Mouse (Mus musculus) midbrain, embryonic 14.5 days (tissue): ENCODE data around the gene Ctsr. TPM values are rescaled to one million over a fixed set of nuclear protein-coding genes. Genes with fewer than 3 reads are reported as not detected.
"Not testable (repeated sequence)": the region's sequence is repeated elsewhere in the genome, so short reads cannot be mapped to it uniquely, and the experiment has no call there.

ENCODE experiments used
- ATAC-seq: fragments of 200-750 bp; cut with Nextera tagmentation; 2 replicates; pipeline ENCODE4 v1.8.0; 2017; ENCODE audit warnings: moderate number of reproducible peaks, moderate library complexity; ENCODE audit not compliant: low FRiP score, low TSS enrichment
- DNase-seq: peaks from one replicate; pipeline ENCODE4 v3.0.0-alpha.2; 2015
- H3K27ac ChIP-seq: fragments of 300-500 bp; sonication (generic); replicated peaks from 2 replicates; pipeline ENCODE4 v1.5.1; 2014; ENCODE audit warnings: mild to moderate bottlenecking, low read depth, low read length, moderate library complexity
- H3K27me3 ChIP-seq: fragments of 300-500 bp; sonication (generic); 2 replicates; pipeline ENCODE4 v1.6.1; 2014; ENCODE audit warnings: low read length, control low read depth, mixed read lengths; ENCODE audit not compliant: control insufficient read depth, insufficient read depth
- H3K36me3 ChIP-seq: fragments of 300-500 bp; sonication (generic); 2 replicates; pipeline ENCODE4 v1.6.1; 2014; ENCODE audit warnings: low read length, control low read depth; ENCODE audit not compliant: control insufficient read depth, insufficient read depth
- H3K4me1 ChIP-seq: fragments of 300-500 bp; sonication (generic); 2 replicates; pipeline ENCODE4 v1.6.1; 2014; ENCODE audit warnings: mild to moderate bottlenecking, antibody characterized with exemption, low read length, control low read depth; ENCODE audit not compliant: control insufficient read depth, insufficient read depth
- H3K4me2 ChIP-seq: fragments of 300-500 bp; sonication (generic); 2 replicates; pipeline ENCODE4 v1.6.1; 2014; ENCODE audit warnings: mild to moderate bottlenecking, low read length, moderate library complexity
- H3K4me3 ChIP-seq: fragments of 300-500 bp; sonication (generic); replicated peaks from 2 replicates; pipeline ENCODE4 v1.5.1; 2014; ENCODE audit warnings: low read depth, low read length
- H3K9ac ChIP-seq: fragments of 300-500 bp; sonication (generic); replicated peaks from 2 replicates; pipeline ENCODE4 v1.6.1; 2014; ENCODE audit warnings: mild to moderate bottlenecking, low read length, moderate library complexity
- H3K9me3 ChIP-seq: fragments of 300-500 bp; sonication (generic); 2 replicates; pipeline ENCODE4 v1.6.1; 2016; ENCODE audit warnings: low read length, control low read depth, mixed read lengths; ENCODE audit not compliant: control insufficient read depth
- WGBS: fragments of 180-500 bp; shearing (Covaris S2); extraction: QIAGEN DNeasy Blood & Tissue Kit; methylation state at CpG from one replicate; pipeline ENCODE4 v1.1.7; 2014; 5-methylcytosine and 5-hydroxymethylcytosine counted together
- polyA plus RNA-seq: library from polyadenylated mRNA; unstranded; fragments of >200 nt; fragmentation: Nextera tagmentation; extraction: Ambion mirVana; gene quantifications from 2 replicates; pipeline ENCODE4 v1.2.1, GENCODE M21; 2014

The Ctsr gene
- polyA plus RNA-seq, result not detected in 2 replicates

- no peak within 1 kb of the TSS for H3K9ac ChIP-seq
- 84% methylated on average over 1 of the region's 1 CpGs for WGBS
- peaks cover 41% of the 10 kb centered on the region for H3K9me3 ChIP-seq
- ATAC-seq (no peak), DNase-seq (no peak)
- no peaks in the 10 kb centered on the region for H3K27me3 ChIP-seq
- H3K27ac ChIP-seq, result no peak within 1 kb of the TSS
- H3K4me3 ChIP-seq, result no peak within 1 kb of the TSS
- H3K4me1 ChIP-seq, result no peaks in the 10 kb centered on the region
- H3K4me2 ChIP-seq, result no peak within 1 kb of the TSS
- H3K36me3 ChIP-seq, result no peaks in the 10 kb centered on the region
These were observed at the start of gene Ctsr for GRCm38 (mm10) chr13:61164156-61164555. Gene Ctsr, minus strand, starts transcription at chr13:61164256.

DNA sequence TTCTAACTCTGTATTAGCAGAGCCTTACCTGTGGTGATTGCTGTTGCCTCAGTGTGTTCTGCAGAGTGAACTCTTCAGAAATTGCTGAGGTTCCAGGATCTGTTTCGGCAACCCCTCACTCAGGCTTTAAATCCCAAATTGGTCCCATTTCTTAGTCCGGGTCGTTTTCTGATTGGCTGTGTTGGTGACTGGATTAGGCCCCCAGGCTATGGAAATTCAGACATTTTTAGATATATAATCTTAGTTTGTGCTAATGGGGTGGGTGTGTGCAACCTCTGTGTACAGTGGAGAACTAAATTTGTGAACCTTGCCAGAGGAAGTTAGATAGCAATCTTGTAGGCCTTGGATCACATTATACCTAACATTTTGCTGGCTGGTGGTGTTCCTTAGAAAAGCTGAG lies 39.3 kb upstream of the Ctsr start, which contains the start of gene Cts6:
Gene Cts6, minus strand, starts transcription at position 101 of the 400 bp plus-strand sequence.
- H3K36me3 ChIP-seq, result no peaks in the 10 kb centered on the region
- H3K4me3 ChIP-seq, result no peak within 1 kb of the TSS
- H3K9me3 ChIP-seq, result peaks cover 57% of the 10 kb centered on the region
- no peaks in the 10 kb centered on the region for H3K4me1 ChIP-seq
- 90% methylated on average over 3 of the region's 3 CpGs for WGBS
- DNase-seq (no peak), ATAC-seq (no peak)
- no peak within 1 kb of the TSS for H3K9ac ChIP-seq
- no peak within 1 kb of the TSS for H3K27ac ChIP-seq
- H3K4me2 ChIP-seq, result no peak within 1 kb of the TSS
- no peaks in the 10 kb centered on the region for H3K27me3 ChIP-seq

GRCm38 (mm10) chr13:61185151-61185933 lies 21.3 kb upstream of the Ctsr start:
- H3K27ac ChIP-seq, H3K4me3 ChIP-seq, ATAC-seq, H3K9me3 ChIP-seq, H3K27me3 ChIP-seq, H3K36me3 ChIP-seq, H3K4me2 ChIP-seq, DNase-seq, H3K4me1 ChIP-seq, H3K9ac ChIP-seq: not testable (repeated sequence)
- WGBS, result 77% methylated on average over 5 of the region's 5 CpGs

DNA sequence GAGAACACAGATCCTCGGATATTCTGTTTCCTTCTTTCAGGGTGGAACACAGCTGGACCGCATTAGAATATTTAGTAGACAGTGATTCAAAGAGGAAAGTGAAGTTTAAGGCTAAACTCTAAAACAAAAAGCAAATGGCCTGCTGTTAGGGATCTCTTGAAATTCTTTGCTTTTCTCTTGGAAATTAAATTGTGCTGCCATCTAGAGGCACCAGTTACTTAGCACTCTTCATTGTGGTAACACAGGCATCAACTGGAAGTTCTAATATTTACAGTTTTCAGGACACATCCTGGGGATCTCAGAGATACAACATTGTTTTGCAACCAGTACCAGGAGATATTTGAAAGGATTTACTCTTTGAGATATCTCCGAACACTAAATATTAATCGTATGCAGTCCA lies 566 bp upstream of the Ctsr start:
- ATAC-seq (no peak), DNase-seq (no peak)
- Histone ChIP-seq H3K9ac (no peak overlapping the region), H3K27me3 (no peaks in the 10 kb centered on the region), H3K4me2 (no peak overlapping the region), H3K4me3 (no peak overlapping the region), H3K9me3 (peaks cover 41% of the 10 kb centered on the region), H3K4me1 (no peaks in the 10 kb centered on the region), H3K36me3 (no peaks in the 10 kb centered on the region), H3K27ac (no peak overlapping the region)
- 83% methylated on average over 4 of the region's 4 CpGs for WGBS

Other genes with a start within 250 kb of the Ctsr start
- not detected in 2 replicates for gene Gm49393, start 228.7 kb downstream of the Ctsr start, polyA plus RNA-seq
- gene Gm49391, start 227.7 kb downstream of the Ctsr start, polyA plus RNA-seq, result 0.26 and 0.76 TPM in 2 replicates
- 11.1 and 15.6 TPM in 2 replicates for gene Ctla2a, start 227.6 kb downstream of the Ctsr start, polyA plus RNA-seq
- not detected in 2 replicates for gene Tpbpa, start 222.3 kb downstream of the Ctsr start, polyA plus RNA-seq
- not detected in 2 replicates for gene Ctsj, start 158.3 kb downstream of the Ctsr start, polyA plus RNA-seq
- not detected in 2 replicates for gene Ctsq, start 123.6 kb downstream of the Ctsr start, polyA plus RNA-seq
- not detected in 2 replicates for gene Cts6, start 39.2 kb upstream of the Ctsr start, polyA plus RNA-seq
- gene Cts8, start 91.1 kb upstream of the Ctsr start, polyA plus RNA-seq, result not detected in 2 replicates
- gene Gm49398, start 124.6 kb upstream of the Ctsr start, polyA plus RNA-seq, result not detected in 2 replicates
- gene Cts7, start 193.9 kb upstream of the Ctsr start, polyA plus RNA-seq, result not detected in 2 replicates